Mouse (Mus musculus) heart, postnatal 0 days (tissue): ENCODE data around the gene Gm49601.

Experiments used
- CTCF ChIP-seq: IDR thresholded peaks from 2 replicates; pipeline ENCODE4 v1.5.1; 2016; ENCODE audit warnings: antibody characterized with exemption, control low read depth, low read depth
- EP300 ChIP-seq: IDR thresholded peaks from 2 replicates; pipeline ENCODE4 v1.6.1; 2016; ENCODE audit warnings: antibody characterized with exemption, low read depth

DNA sequence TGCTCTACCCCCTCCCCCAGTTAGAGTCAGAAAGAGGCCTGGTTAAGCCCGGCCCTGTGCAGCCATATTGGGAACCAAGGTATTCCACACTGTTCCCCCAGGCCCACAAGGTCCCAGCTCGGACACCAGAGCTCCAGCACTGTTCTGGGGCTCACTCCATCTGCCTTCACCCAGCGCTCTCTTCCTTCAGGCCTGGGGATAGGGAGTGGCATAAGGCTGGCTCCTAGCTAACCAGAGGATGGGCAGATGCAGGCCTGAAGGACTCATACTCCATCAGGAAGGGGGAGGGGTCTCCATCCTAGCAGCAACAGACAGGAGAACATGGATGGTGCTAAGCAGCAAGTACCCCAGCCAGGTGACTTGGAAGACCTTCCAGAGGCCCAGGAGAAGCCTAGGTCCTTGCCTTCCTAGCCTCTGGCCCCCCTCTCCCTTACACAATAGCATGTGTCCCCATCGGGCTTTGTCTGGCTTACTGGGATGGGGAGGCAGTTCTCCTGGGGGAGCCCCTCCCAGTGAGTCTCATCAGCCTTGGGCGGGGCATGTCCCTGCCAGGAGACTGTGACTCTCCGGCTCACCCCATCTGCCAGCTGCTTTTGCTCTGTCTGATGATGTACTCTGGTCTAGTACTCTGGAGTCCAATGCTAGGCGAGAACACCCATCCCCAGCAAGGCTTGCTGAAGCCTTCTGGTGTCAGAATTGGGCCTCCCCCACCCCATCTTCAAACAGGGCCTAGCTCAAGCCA lies 2.1 kb upstream of the Gm49601 start:
- TF ChIP-seq CTCF (no peak), EP300 (no peak)
